Mouse (Mus musculus): ENCODE measurements at regions not wholly inside any gene's neighbourhood (a gene's known extent, or its start where the extent isn't known, plus 50 kb on each side); places are given as distances from the start of the nearest gene placed in this dataset.

- no peak for DNase-seq (ENCODE audit: low read depth, low spot score)
These were observed 115.0 kb upstream of the Frem1 start for GRCm38 (mm10) chr4:83166867-83167814.

GRCm38 (mm10) chr4:83146740-83147139 lies 94.6 kb upstream of the Frem1 start:
- no peak for DNase-seq (ENCODE audit: low read depth, low spot score)

GRCm38 (mm10) chr4:83145738-83146217 lies 93.6 kb upstream of the Frem1 start:
- no peak for DNase-seq (ENCODE audit: low read depth, low spot score)

GRCm38 (mm10) chr4:83144781-83145517 lies 92.8 kb upstream of the Frem1 start:
- no peak for DNase-seq (ENCODE audit: low read depth, low spot score)

- no peak for DNase-seq (ENCODE audit: low read depth, low spot score)
These were observed 89.6 kb upstream of the Frem1 start for GRCm38 (mm10) chr4:83141736-83142135.

- DNase-seq (ENCODE audit: low read depth, low spot score): no peak
These were observed 70.5 kb upstream of the Frem1 start for GRCm38 (mm10) chr4:83122668-83123005.

GRCm38 (mm10) chr4:83122003-83122667 lies 70.0 kb upstream of the Frem1 start:
- no peak for DNase-seq (ENCODE audit: low read depth, low spot score)

GRCm38 (mm10) chr4:83108659-83108967 lies 56.5 kb upstream of the Frem1 start:
- DNase-seq (ENCODE audit: low read depth, low spot score): no peak

- DNase-seq (ENCODE audit: low read depth, low spot score): peak; percentile 13
These were observed 56.0 kb upstream of the Frem1 start for GRCm38 (mm10) chr4:83107958-83108658.

- DNase-seq (ENCODE audit: low read depth, low spot score): no peak
These were observed 55.0 kb upstream of the Frem1 start for GRCm38 (mm10) chr4:83107161-83107560.

- DNase-seq (ENCODE audit: low read depth, low spot score): no peak
These were observed 52.0 kb upstream of the Frem1 start for GRCm38 (mm10) chr4:83104045-83104681.

GRCm38 (mm10) chr4:83102893-83103292 lies 50.8 kb upstream of the Frem1 start:
- DNase-seq (ENCODE audit: low read depth, low spot score): no peak

GRCm38 (mm10) chr4:83102022-83102421 lies 49.9 kb upstream of the Frem1 start:
- no peak for DNase-seq (ENCODE audit: low read depth, low spot score)
